Mouse (Mus musculus): ENCODE results near the gene Pdp2. TPM values are rescaled to one million over a fixed set of nuclear protein-coding genes. Genes with fewer than 3 reads are reported as not detected.
"Not testable (repeated sequence)": the region's sequence is repeated elsewhere in the genome, so short reads cannot be mapped to it uniquely, and the experiment has no call there.

Gene Pdp2
- polyA plus RNA-seq, 1 experiment = 2.3 TPM

- Histone ChIP-seq H3K4me3 (peak within 1 kb of the TSS; percentile 98), H3ac (ENCODE audit: control insufficient read depth, insufficient read length) (peak within 1 kb of the TSS; percentile 51), H3K4me2 (ENCODE audit: low read depth) (peak within 1 kb of the TSS; percentile 98), H3K36me3 (ENCODE audit: control insufficient read depth, insufficient read depth) (peaks cover 4% of the 10 kb centered on the region), H3K27me3 (ENCODE audit: control insufficient read depth, insufficient read depth, insufficient read length) (no peaks in the 10 kb centered on the region), H3K79me2 (ENCODE audit: control insufficient read depth, insufficient read depth) (peaks cover 13% of the 10 kb centered on the region)
- TF ChIP-seq REST (IDR thresholded peaks at IDR 0.05; ENCODE audit: insufficient read depth, insufficient read length) (no peak), POLR2AphosphoS2 (IDR thresholded peaks at IDR 0.05; ENCODE audit: insufficient read length, low read depth) (peak; percentile 77), MYOD1 (IDR thresholded peaks at IDR 0.05; ENCODE audit: control insufficient read depth in 1 of 3, insufficient read length in 2 of 3, low read depth in 2 of 3) (peak in 1 of 3 experiments; percentile 21), SRF (IDR thresholded peaks at IDR 0.05; ENCODE audit: control insufficient read depth, insufficient read length, low read depth) (no peak), POLR2A (IDR thresholded peaks at IDR 0.05; ENCODE audit: insufficient read length, low read depth) (peak; percentile 80), MYOG (IDR thresholded peaks at IDR 0.05; ENCODE audit: control insufficient read depth in 1 of 3, insufficient read depth in 1 of 3, insufficient read length in 2 of 3, low read depth in 2 of 3) (peak in 1 of 3 experiments; percentile 42), E2F4 (IDR thresholded peaks at IDR 0.05; ENCODE audit: insufficient read depth) (no peak), TCF12 (IDR thresholded peaks at IDR 0.05; ENCODE audit: insufficient read depth, poor library complexity, severe bottlenecking) (no peak)
These were observed 50.4 kb downstream of the Pdp2 start, which contains the start of gene Ciao2b for GRCm38 (mm10) chr8:104641426-104642323. Gene Ciao2b, minus strand, starts transcription at chr8:104641965.

GRCm38 (mm10) chr8:104642324-104642654, 51.0 kb downstream of the Pdp2 start:
- no peak for TF ChIP-seq CEBPB (IDR thresholded peaks at IDR 0.05; ENCODE audit: insufficient read depth, poor library complexity, severe bottlenecking)
- TF ChIP-seq TCF3 (IDR thresholded peaks at IDR 0.05; ENCODE audit: insufficient read length, low read depth) = no peak
- no peak for TF ChIP-seq MAX (IDR thresholded peaks at IDR 0.05; ENCODE audit: low read depth)
- TF ChIP-seq MYOD1 (IDR thresholded peaks at IDR 0.05; ENCODE audit: control insufficient read depth in 1 of 3, insufficient read length in 2 of 3, low read depth in 2 of 3) = no peak
- no peak for TF ChIP-seq SRF (IDR thresholded peaks at IDR 0.05; ENCODE audit: control insufficient read depth, insufficient read length, low read depth)
- TF ChIP-seq USF1 (IDR thresholded peaks at IDR 0.05; ENCODE audit: low read depth) = no peak
- TF ChIP-seq POLR2A (IDR thresholded peaks at IDR 0.05; ENCODE audit: insufficient read length, low read depth) = no peak
- TF ChIP-seq POLR2AphosphoS2 (IDR thresholded peaks at IDR 0.05; ENCODE audit: insufficient read length, low read depth) = no peak
- TF ChIP-seq MYOG (IDR thresholded peaks at IDR 0.05; ENCODE audit: control insufficient read depth in 1 of 3, insufficient read depth in 1 of 3, insufficient read length in 2 of 3, low read depth in 2 of 3) = no peak
- no peak for TF ChIP-seq REST (IDR thresholded peaks at IDR 0.05; ENCODE audit: insufficient read depth, insufficient read length)
- no peak for TF ChIP-seq TCF12 (IDR thresholded peaks at IDR 0.05; ENCODE audit: insufficient read depth, poor library complexity, severe bottlenecking)
- no peak for TF ChIP-seq E2F4 (IDR thresholded peaks at IDR 0.05; ENCODE audit: insufficient read depth)
- Histone ChIP-seq H3K4me2 (ENCODE audit: low read depth) (peak overlapping the region; percentile 98), H3K27me3 (ENCODE audit: control insufficient read depth, insufficient read depth, insufficient read length) (no peaks in the 10 kb centered on the region), H3ac (ENCODE audit: control insufficient read depth, insufficient read length) (peak overlapping the region; percentile 51), H3K4me3 (peak overlapping the region; percentile 98), H3K36me3 (ENCODE audit: control insufficient read depth, insufficient read depth) (peaks cover 4% of the 10 kb centered on the region), H3K79me2 (ENCODE audit: control insufficient read depth, insufficient read depth) (peaks cover 13% of the 10 kb centered on the region)

GRCm38 (mm10) chr8:104644187-104644586, 52.9 kb downstream of the Pdp2 start:
- peaks cover 13% of the 10 kb centered on the region for H3K79me2 ChIP-seq (ENCODE audit: control insufficient read depth, insufficient read depth)
- not testable (repeated sequence) for H3K4me2 ChIP-seq (ENCODE audit: low read depth); H3ac ChIP-seq (ENCODE audit: control insufficient read depth, insufficient read length); H3K36me3 ChIP-seq (ENCODE audit: control insufficient read depth, insufficient read depth); H3K27me3 ChIP-seq (ENCODE audit: control insufficient read depth, insufficient read depth, insufficient read length); H3K4me3 ChIP-seq

Other genes starting within 250 kb of the Pdp2 start
- gene Cmtm4, start 195.6 kb upstream of the Pdp2 start, polyA plus RNA-seq (2012; fragmentation: generic; extraction: Trizol) = 5.5 TPM
- gene Dync1li2, start 148.4 kb upstream of the Pdp2 start, polyA plus RNA-seq (2012; fragmentation: generic; extraction: Trizol) = 45.0 TPM
- not detected for gene Terb1, start 81.5 kb upstream of the Pdp2 start, polyA plus RNA-seq (2012; fragmentation: generic; extraction: Trizol)
- gene Nae1, start 56.8 kb upstream of the Pdp2 start, polyA plus RNA-seq (2012; fragmentation: generic; extraction: Trizol) = 15.4 TPM
- gene Car7, start 56.8 kb upstream of the Pdp2 start, polyA plus RNA-seq (2012; fragmentation: generic; extraction: Trizol) = 0.64 TPM
- gene Cdh16, start 32.9 kb downstream of the Pdp2 start, polyA plus RNA-seq (2012; fragmentation: generic; extraction: Trizol) = 0.29 TPM
- 17.9 TPM for gene Rrad, start 39.9 kb downstream of the Pdp2 start, polyA plus RNA-seq (2012; fragmentation: generic; extraction: Trizol)
- gene Ciao2b, start 50.5 kb downstream of the Pdp2 start, polyA plus RNA-seq (2012; fragmentation: generic; extraction: Trizol) = 217 TPM
- gene Ces2a, start 142.6 kb downstream of the Pdp2 start, polyA plus RNA-seq (2012; fragmentation: generic; extraction: Trizol) = not detected
- gene Ces2b, start 240.1 kb downstream of the Pdp2 start, polyA plus RNA-seq (2012; fragmentation: generic; extraction: Trizol) = not detected